Mouse (Mus musculus) right cerebral cortex, adult 2 months (tissue): Measurements from ENCODE around the gene Ifne.
"Not testable (repeated sequence)": the region's sequence is repeated elsewhere in the genome, so short reads cannot be mapped to it uniquely, and the experiment has no call there.

Experiments
- DNase-seq, 2 experiments: peaks; one replicate each; pipeline ENCODE4 v3.0.0; 2021 to 2022; ENCODE audit warnings: low spot score in 2 of 2

Gene Ifne

DNA sequence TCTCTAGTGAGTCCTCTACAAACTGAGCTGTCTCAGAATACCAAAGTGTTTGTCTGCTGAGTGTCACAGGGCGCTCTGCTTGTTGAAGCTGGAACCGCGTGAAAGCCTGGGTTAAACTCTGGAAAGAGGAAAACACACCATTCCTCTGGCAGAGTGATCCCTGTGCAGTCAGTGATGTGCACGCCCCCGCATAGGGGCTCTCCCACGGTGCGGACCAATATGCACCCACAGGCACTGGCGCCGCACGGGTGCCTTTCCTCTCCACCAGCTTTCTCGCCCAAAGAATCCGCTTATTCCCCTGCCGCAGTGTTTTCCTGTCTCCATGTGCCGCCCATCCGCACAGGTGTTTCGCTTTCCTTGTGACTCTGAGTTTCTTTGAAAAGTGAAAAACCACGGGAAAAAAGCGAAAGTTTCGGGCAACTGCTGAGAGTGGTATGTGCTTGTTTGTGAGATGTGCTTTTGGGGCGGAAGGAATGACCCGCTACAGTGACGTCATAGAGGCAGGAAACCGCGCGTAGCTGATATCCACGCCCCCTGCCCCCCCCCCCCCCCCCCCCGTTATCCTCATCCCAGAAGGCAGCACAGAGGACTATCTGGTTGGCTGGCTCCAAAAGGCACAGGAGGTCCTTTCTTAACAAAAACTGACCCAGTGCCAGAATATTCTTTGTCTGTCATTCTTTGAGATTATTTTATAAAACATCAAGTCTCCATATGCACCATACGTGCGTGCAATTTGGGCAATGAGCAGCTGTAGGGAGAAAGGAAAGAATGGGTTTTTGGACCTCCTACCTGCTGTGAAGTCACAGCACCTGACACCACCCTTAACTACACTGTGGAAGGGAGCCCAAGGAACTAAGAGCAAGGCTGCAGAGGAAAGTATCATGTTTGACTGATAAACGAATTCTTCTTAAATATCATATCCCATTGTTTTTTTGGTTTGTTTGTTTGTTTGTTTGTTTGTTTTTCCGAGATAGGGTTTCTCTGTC lies 11.8 kb downstream of the Ifne start:
- DNase-seq: peak; percentile 15 to 34

DNA sequence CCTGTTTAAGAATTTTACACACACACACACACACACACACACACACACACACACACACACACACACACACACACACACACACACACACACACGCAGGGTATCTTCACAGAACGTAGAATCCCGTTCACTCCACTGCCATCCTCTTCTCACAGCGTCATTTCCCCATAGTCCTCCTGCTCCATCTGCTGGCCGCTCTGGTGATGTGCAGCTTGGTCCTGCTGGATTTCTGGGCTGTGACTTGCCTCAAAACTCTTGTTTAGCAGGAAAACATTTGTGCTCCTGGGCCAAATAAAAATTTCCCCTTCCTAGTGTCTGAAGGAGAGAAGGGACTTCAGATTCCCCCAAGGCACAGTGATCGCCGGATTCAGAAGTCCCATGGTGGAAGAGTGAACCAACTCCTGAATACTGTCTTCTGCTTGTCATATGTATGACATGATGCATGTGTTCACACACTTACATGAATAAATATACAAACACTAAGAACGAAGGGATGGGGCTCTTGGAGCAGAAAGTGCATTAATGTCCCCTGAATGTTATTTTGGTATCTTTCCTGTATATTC lies 12.6 kb downstream of the Ifne start:
- DNase-seq: peak; percentile 74 to 84

- DNase-seq: no peak
Observed at GRCm38 (mm10) chr4:88865011-88865569, 14.9 kb downstream of the Ifne start.

DNA sequence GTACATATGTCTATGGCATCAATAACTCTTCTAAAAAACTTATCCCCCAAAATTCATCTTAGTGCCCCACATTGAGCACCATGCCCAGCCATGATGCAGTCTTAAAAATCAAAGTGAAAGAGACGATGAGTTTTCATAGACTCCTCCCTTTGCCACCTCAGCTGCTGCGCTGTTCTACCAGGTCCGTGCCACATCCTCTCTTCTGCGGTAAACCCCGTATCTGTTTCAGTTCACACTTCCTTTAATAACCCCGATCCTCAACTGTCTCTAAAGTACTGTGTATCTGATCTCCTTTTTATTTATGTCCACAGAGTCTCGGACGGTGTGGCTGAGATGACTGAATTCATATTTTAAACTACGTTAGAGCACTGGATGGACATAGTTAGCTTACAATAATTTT lies 15.4 kb downstream of the Ifne start:
- DNase-seq: no peak

DNA sequence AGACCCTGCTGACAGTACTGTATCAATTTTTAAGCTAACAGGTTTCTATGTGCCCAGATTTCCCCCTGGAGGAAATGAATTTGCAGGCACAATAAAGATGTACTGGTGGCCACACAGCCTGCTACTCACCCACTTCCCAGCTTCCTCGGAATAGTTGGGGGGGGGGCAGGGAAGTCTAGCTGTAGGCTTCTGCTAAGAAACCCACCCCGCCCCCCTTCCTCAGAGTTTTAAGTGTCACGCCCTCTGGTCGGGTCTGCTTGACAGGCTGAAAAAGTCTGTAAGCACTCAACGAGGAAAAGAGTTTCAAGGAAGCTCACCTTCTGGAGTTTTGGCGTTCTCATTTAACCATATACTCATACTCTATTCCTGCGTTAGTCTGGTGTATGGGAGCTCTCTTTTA lies 16.7 kb downstream of the Ifne start:
- no peak for DNase-seq

DNA sequence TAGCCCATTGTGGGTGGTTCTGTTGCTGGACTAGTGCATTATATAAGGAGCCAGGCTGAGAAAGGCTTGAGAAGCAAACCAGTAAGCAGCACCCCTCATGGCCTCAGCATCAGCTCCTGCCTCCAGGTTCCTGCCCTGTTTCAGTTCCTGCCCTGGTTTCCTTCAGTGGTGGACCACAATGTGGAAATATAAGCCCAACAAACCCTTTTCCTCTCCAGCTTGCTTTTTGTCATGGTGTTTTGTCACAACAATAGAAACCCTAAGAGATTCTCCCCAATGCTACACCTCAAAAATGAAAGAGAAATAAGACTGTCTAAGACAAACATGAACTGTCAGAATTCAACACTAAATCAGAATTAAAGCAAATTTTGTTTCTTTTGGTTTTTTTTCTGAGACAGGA lies 20.8 kb downstream of the Ifne start:
- DNase-seq: no peak

GRCm38 (mm10) chr4:88851026-88851763 lies 28.8 kb downstream of the Ifne start:
- DNase-seq: no peak

GRCm38 (mm10) chr4:88849698-88850097 lies 30.3 kb downstream of the Ifne start, which contains the start of gene Ifna1:
TSS of gene Ifna1 (plus strand) at chr4:88850087.
- no peak for DNase-seq

DNA sequence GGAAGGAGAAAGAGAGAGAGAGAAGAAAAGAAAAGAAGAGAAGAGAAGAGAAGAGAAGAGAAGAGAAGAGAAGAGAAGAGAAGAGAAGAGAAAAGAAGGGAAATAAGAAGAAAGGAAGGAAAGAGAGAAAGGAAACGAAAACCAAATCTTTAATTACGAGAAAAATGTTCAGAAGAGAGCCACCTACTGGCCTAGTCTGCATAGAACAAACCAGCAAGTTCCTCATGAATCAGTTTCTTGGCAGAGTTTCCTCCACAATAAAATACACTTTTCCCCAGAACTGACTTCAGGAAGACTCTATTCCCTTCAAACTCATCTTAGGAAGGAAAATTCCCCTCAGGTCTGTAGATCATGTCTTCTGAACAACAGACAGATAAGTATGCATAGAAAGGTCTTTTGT lies 34.7 kb downstream of the Ifne start:
- DNase-seq: no peak

DNA sequence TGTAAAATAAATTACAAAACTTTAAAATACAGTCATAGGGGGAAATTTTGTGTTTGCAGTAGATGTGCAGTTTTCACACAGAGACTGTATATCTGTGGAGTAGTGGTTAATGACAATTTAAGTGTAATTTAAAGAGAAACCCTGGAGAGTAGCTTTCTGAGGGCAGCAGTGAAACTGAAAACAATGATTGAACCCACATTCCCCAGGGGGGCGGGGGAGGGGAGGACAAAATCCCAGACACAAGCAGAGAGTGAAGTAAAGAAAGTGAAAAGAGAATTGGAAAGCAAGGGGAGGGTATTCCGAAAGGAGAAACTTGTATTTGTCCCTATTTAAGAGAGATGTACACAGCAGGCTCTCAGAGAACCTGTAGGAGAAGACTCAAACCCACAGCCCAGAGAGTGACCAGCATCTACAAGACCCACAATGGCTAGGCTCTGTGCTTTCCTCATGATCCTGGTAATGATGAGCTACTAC lies 38.5 kb downstream of the Ifne start, which contains the start of gene Ifna4:
Gene Ifna4, plus strand, starts transcription at position 424 of the 474 bp plus-strand sequence.
- DNase-seq: no peak

GRCm38 (mm10) chr4:88840058-88840457 lies 39.9 kb downstream of the Ifne start:
- DNase-seq: no peak

- peak; percentile 6 to 9 for DNase-seq
Observed at GRCm38 (mm10) chr4:88838828-88839227, 41.2 kb downstream of the Ifne start.

DNA sequence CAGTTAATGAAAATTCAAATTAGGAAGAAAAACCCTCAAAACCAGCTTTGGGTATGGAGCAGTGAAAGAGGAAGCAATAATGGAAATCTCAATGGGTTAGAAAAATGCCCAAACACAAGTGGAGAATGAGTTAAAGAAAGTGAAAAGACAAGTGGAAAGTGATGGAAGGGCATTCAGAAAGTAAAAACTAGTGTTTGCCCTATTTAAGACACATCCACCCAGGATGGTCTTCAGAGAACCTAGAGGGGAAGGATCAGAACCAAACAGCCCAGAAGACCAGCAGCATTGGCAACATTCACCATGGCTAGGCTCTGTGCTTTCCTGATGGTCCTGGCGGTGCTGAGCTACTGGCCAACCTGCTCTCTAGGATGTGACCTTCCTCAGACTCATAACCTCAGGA lies 44.8 kb downstream of the Ifne start, which contains the start of gene Ifna5:
Gene Ifna5, plus strand, starts transcription at position 301 of the 400 bp plus-strand sequence.
- not testable (repeated sequence) for DNase-seq

DNA sequence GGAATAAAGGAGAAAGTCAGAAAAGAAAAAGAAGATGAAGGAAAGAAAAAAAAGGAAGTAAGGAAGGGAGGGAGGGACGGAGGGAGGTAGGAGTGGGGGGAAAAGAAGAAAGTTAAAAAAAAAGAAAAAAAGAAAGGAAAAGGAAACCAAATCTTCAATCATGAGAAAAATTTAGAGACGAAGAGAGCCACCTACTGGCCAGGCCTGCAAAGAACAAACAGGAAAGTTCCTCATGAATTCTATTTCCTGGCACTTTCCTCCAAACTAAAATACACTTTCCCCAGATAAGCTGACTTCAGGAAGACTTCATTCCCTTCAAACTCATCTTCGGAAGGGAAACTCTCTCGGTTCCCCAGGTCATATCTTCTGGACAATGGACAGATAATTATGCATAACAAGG lies 49.5 kb downstream of the Ifne start:
- peak; percentile 48 to 66 for DNase-seq
